Mouse (Mus musculus): ENCODE results near the gene Smpd2. TPM values are rescaled to one million over a fixed set of nuclear protein-coding genes. Genes with fewer than 3 reads are reported as not detected.

The Smpd2 gene
- polyA plus RNA-seq, 1 experiment from 2014 or later: 40.7 TPM

DNA sequence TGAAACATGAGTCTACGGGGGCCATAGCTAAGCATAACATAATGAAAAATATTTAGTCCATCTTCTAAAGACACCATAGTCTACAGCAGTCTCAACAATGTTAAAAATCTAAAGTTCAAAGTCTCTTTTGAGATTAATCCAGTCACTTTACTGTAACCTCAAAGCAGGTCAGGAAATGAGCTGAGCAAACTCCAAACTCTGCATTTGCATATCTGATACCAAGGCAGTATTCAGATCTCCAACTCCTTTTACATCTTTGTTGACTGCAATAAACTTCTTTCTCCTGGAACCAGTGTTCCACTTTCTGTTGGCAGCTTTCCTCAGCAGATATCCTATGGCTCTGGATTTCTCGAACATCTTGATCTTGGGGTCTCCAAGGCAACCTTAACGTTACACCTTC lies 19.5 kb downstream of the Smpd2 start:
- peaks cover 11% of the 10 kb centered on the region for H3K36me3 ChIP-seq (ENCODE audit: control insufficient read depth, insufficient read depth, low read length)
- WGBS: 93% methylated on average over 3 of the region's 3 CpGs
- peaks cover under 1% of the 10 kb centered on the region; the same call in 1 of the 2 replicates for H3K4me1 ChIP-seq (ENCODE audit: control insufficient read depth, insufficient read depth, low read length)
- ATAC-seq (no peak), DNase-seq (ENCODE audit: low spot score) (no peak)
- no peak overlapping the region for H3K4me3 ChIP-seq (ENCODE audit: low read depth, low read length)
- no peak overlapping the region for H3K27ac ChIP-seq (ENCODE audit: low read depth, low read length)
- no peak overlapping the region for H3K9ac ChIP-seq (ENCODE audit: low read length)
- H3K9me3 ChIP-seq (replicated peaks; ENCODE audit: control insufficient read depth, low read length): no peaks in the 10 kb centered on the region
- H3K4me2 ChIP-seq (ENCODE audit: low read length): no peak overlapping the region
- no peaks in the 10 kb centered on the region for H3K27me3 ChIP-seq (replicated peaks; ENCODE audit: control insufficient read depth, insufficient read depth, low read length)

DNA sequence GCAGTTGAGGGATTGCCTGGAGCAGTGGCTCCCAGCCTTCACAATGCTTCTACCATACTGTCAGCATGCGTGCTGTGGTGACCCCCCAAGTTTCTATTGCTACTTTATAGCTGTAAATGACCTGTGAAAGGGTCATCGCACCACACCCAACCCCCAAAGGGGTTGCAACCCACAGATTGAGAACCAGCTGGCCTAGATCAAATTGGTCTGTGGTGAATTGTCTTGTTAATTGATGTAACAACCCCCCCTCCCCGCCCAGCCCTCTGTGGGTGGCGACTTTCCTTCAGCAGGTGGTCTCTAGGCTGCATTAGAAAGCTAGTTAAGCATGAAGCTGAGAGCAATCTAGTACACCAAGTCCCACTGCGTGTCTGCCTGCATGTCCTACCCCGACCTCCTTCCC lies 22.8 kb downstream of the Smpd2 start:
- no peaks in the 10 kb centered on the region for H3K9me3 ChIP-seq (replicated peaks; ENCODE audit: control insufficient read depth, low read length)
- ATAC-seq: no peak
- WGBS: 29% methylated on average over 6 of the region's 6 CpGs

DNA sequence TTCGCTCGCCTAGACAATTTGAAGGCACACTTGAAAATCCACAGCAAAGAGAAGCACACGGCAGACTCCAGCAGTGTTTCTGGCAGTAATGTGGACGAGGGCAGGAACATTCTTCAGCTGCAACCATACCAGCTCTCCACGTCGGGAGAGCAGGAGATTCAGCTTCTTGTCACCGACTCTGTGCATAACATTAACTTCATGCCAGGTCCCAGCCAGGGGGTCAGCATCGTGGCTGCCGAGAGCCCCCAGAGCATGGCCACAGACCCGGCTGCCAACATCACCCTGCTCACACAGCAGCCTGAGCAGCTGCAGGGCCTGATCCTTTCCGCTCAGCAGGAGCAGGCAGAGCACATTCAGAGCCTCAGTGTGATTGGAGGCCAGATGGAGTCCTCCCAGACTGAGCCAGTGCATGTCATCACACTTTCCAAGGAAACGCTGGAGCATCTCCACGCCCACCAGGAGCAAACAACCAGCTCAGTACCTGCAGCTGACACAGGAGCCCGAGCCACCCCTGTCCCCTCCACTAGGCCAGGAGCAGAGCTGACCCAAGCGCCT lies 25.7 kb downstream of the Smpd2 start:
- WGBS: 50% methylated on average over 15 of the region's 15 CpGs
- DNase-seq (ENCODE audit: low spot score) (no peak), ATAC-seq (no peak)
- H3K4me2 ChIP-seq (ENCODE audit: low read length): no peak overlapping the region
- no peaks in the 10 kb centered on the region for H3K9me3 ChIP-seq (replicated peaks; ENCODE audit: control insufficient read depth, low read length)
- no peak overlapping the region for H3K4me3 ChIP-seq (ENCODE audit: low read depth, low read length)
- no peak overlapping the region for H3K9ac ChIP-seq (ENCODE audit: low read length)
- H3K36me3 ChIP-seq (ENCODE audit: control insufficient read depth, insufficient read depth, low read length): peaks cover 37% of the 10 kb centered on the region
- no peaks in the 10 kb centered on the region for H3K4me1 ChIP-seq (ENCODE audit: control insufficient read depth, insufficient read depth, low read length)
- H3K27ac ChIP-seq (ENCODE audit: low read depth, low read length): peak overlapping the region; percentile 27; the same call in 1 of the 2 replicates
- H3K27me3 ChIP-seq (replicated peaks; ENCODE audit: control insufficient read depth, insufficient read depth, low read length): no peaks in the 10 kb centered on the region

More for the DNA sequence above, 22.8 kb downstream of the Smpd2 start:
- no peak overlapping the region for H3K27ac ChIP-seq (ENCODE audit: low read depth, low read length)
- H3K9ac ChIP-seq (ENCODE audit: low read length): no peak overlapping the region
- H3K27me3 ChIP-seq (replicated peaks; ENCODE audit: control insufficient read depth, insufficient read depth, low read length): no peaks in the 10 kb centered on the region
- DNase-seq (ENCODE audit: low spot score): no peak
- H3K4me1 ChIP-seq (ENCODE audit: control insufficient read depth, insufficient read depth, low read length): no peaks in the 10 kb centered on the region
- peaks cover 29% of the 10 kb centered on the region for H3K36me3 ChIP-seq (ENCODE audit: control insufficient read depth, insufficient read depth, low read length)
- H3K4me3 ChIP-seq (ENCODE audit: low read depth, low read length): no peak overlapping the region
- no peak overlapping the region for H3K4me2 ChIP-seq (ENCODE audit: low read length)

DNA sequence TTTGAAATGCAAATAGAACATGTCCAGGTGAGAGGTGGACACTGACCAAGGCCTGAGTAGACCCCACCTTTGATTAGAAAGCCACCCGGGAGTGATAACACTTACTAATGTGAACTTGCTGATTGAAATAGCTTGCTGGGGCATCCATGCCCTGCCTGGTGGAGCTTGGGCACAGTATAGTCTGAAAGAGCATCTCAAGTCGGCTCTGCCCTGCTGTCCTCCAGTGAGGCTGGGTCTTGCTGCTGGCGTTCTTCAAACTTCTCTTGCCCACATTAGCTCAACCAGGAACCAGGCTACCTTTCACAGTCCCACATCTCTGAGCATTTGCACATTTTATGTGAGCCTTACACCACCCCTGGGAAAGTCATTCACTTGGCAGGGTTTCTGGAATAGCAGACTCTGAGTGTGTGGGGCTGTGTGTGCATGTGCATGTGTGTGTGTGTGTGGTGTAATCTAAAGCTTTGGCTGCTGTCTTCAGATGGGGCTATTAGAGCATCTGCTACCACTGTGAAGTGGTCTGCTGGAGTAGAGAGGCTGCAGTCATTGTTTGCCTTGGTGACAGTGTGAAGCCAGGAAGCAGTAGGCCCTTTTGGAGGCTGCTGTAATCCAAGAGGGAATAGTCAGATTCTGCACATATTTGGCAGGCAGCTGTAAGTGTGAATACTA lies 29.0 kb downstream of the Smpd2 start:
- no peak for ATAC-seq
- peak; percentile 14 for DNase-seq (ENCODE audit: low spot score)
- H3K9me3 ChIP-seq (replicated peaks; ENCODE audit: control insufficient read depth, low read length): no peaks in the 10 kb centered on the region
- no peak overlapping the region for H3K4me3 ChIP-seq (ENCODE audit: low read depth, low read length)
- no peaks in the 10 kb centered on the region for H3K27me3 ChIP-seq (replicated peaks; ENCODE audit: control insufficient read depth, insufficient read depth, low read length)
- no peak overlapping the region for H3K27ac ChIP-seq (ENCODE audit: low read depth, low read length)
- H3K4me2 ChIP-seq (ENCODE audit: low read length): no peak overlapping the region
- H3K4me1 ChIP-seq (ENCODE audit: control insufficient read depth, insufficient read depth, low read length): no peaks in the 10 kb centered on the region
- WGBS: 88% methylated on average over 3 of the region's 3 CpGs
- no peak overlapping the region for H3K9ac ChIP-seq (ENCODE audit: low read length)
- peaks cover 50% of the 10 kb centered on the region for H3K36me3 ChIP-seq (ENCODE audit: control insufficient read depth, insufficient read depth, low read length)

DNA sequence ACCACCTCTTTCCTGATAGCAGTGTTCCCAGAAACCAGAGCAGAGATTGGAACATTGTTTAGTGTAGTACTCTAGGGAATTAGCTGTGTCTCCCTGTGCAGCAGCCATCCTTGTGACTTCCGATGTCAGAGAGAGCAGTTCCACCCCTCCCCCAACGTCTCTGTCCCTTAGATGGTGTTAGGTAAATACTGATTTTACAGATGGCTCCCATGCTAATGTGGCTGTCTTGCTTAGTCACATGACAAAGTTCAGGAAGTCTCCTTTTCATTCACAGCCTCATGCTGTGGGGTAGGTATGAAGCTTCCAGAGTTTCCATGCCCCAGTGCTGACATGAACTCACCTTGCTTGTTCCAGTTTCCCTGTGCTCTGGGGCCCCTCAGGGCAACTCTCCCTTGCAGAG lies 29.7 kb downstream of the Smpd2 start:
- ATAC-seq: no peak
- Histone ChIP-seq H3K4me2 (ENCODE audit: low read length) (no peak overlapping the region), H3K9ac (ENCODE audit: low read length) (no peak overlapping the region), H3K9me3 (replicated peaks; ENCODE audit: control insufficient read depth, low read length) (no peaks in the 10 kb centered on the region), H3K36me3 (ENCODE audit: control insufficient read depth, insufficient read depth, low read length) (peaks cover 53% of the 10 kb centered on the region), H3K4me1 (ENCODE audit: control insufficient read depth, insufficient read depth, low read length) (no peaks in the 10 kb centered on the region), H3K27me3 (replicated peaks; ENCODE audit: control insufficient read depth, insufficient read depth, low read length) (no peaks in the 10 kb centered on the region), H3K4me3 (ENCODE audit: low read depth, low read length) (no peak overlapping the region), H3K27ac (ENCODE audit: low read depth, low read length) (no peak overlapping the region)
- peak; percentile 9 for DNase-seq (ENCODE audit: low spot score)
- WGBS: 42% methylated on average over 2 of the region's 2 CpGs

DNA sequence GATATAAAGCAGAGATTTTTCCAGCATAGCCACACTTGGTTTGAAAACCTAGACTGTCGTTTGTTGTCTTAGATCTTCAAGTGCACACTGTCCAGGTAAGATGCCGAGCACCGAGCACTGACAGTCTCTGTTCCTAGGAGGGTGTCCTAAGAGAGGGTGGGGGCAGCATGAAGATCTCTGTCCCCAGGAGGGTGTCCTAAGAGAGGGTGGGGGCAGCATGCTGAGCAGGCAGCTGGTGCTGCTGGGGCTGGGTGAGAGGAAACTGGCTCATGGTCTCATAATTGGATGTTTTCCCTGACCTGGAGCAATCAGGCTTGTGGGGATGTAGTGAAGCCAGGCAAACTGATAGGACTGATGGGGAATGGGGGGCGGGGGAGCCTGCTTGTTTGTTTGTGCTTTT lies 30.2 kb downstream of the Smpd2 start:
- Histone ChIP-seq H3K27me3 (replicated peaks; ENCODE audit: control insufficient read depth, insufficient read depth, low read length) (no peaks in the 10 kb centered on the region), H3K27ac (ENCODE audit: low read depth, low read length) (no peak overlapping the region), H3K9me3 (replicated peaks; ENCODE audit: control insufficient read depth, low read length) (no peaks in the 10 kb centered on the region), H3K9ac (ENCODE audit: low read length) (no peak overlapping the region), H3K4me2 (ENCODE audit: low read length) (no peak overlapping the region), H3K4me3 (ENCODE audit: low read depth, low read length) (no peak overlapping the region), H3K36me3 (ENCODE audit: control insufficient read depth, insufficient read depth, low read length) (peaks cover 54% of the 10 kb centered on the region), H3K4me1 (ENCODE audit: control insufficient read depth, insufficient read depth, low read length) (no peaks in the 10 kb centered on the region)
- 77% methylated on average over 4 of the region's 4 CpGs for WGBS
- ATAC-seq: no peak
- DNase-seq (ENCODE audit: low spot score): no peak

DNA sequence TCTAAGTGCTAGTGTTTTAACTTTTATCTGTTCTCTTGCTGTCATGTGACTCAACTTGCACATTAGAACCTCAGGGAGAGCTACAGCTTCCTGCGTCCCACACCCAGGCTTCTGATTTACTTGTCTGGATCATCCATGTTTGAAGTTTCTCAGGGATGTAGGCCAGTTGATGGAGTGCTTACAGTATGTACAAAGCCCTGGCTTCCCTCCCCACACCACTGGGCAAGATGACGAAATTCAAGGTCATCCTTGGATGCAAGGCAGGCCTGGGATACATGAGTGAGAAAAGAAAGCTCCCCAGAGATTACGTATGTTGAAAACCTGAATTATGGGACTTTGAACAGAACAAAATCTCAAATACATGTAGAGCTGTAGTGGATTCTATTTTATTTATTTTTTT lies 37.4 kb downstream of the Smpd2 start:
- DNase-seq (ENCODE audit: low spot score) (no peak), ATAC-seq (no peak)
- Histone ChIP-seq H3K36me3 (ENCODE audit: control insufficient read depth, insufficient read depth, low read length) (peaks cover 42% of the 10 kb centered on the region), H3K27me3 (replicated peaks; ENCODE audit: control insufficient read depth, insufficient read depth, low read length) (no peaks in the 10 kb centered on the region), H3K4me2 (ENCODE audit: low read length) (no peak overlapping the region), H3K4me1 (ENCODE audit: control insufficient read depth, insufficient read depth, low read length) (peaks cover 9% of the 10 kb centered on the region), H3K9ac (ENCODE audit: low read length) (no peak overlapping the region), H3K27ac (ENCODE audit: low read depth, low read length) (no peak overlapping the region), H3K9me3 (replicated peaks; ENCODE audit: control insufficient read depth, low read length) (no peaks in the 10 kb centered on the region), H3K4me3 (ENCODE audit: low read depth, low read length) (no peak overlapping the region)
- 90% methylated on average over 3 of the region's 3 CpGs for WGBS

DNA sequence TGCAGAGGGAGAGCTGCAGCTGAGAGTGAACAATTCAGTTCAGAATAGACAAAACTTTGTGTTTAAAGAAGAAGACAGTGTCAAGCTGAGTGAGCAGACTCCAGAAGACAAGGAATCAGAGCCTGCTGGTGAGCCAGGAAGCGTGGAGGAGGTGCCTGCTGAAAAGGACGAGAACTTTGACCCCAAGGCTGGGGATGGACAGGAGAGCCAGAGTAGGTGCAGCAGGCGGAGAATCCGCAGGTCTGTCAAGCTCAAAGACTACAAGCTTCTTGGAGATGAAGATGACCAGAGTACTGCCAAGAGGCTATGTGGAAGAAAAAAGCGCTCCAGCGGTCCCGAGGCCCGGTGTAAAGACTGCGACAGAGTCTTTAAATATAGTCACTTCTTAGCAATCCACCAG lies 38.5 kb downstream of the Smpd2 start:
- Histone ChIP-seq H3K4me2 (ENCODE audit: low read length) (no peak overlapping the region), H3K4me1 (ENCODE audit: control insufficient read depth, insufficient read depth, low read length) (peaks cover 9% of the 10 kb centered on the region), H3K4me3 (ENCODE audit: low read depth, low read length) (no peak overlapping the region), H3K36me3 (ENCODE audit: control insufficient read depth, insufficient read depth, low read length) (peaks cover 40% of the 10 kb centered on the region), H3K27ac (ENCODE audit: low read depth, low read length) (no peak overlapping the region), H3K27me3 (replicated peaks; ENCODE audit: control insufficient read depth, insufficient read depth, low read length) (no peaks in the 10 kb centered on the region), H3K9me3 (replicated peaks; ENCODE audit: control insufficient read depth, low read length) (no peaks in the 10 kb centered on the region), H3K9ac (ENCODE audit: low read length) (no peak overlapping the region)
- no peak for ATAC-seq
- 96% methylated on average over 9 of the region's 9 CpGs for WGBS
- no peak for DNase-seq (ENCODE audit: low spot score)

DNA sequence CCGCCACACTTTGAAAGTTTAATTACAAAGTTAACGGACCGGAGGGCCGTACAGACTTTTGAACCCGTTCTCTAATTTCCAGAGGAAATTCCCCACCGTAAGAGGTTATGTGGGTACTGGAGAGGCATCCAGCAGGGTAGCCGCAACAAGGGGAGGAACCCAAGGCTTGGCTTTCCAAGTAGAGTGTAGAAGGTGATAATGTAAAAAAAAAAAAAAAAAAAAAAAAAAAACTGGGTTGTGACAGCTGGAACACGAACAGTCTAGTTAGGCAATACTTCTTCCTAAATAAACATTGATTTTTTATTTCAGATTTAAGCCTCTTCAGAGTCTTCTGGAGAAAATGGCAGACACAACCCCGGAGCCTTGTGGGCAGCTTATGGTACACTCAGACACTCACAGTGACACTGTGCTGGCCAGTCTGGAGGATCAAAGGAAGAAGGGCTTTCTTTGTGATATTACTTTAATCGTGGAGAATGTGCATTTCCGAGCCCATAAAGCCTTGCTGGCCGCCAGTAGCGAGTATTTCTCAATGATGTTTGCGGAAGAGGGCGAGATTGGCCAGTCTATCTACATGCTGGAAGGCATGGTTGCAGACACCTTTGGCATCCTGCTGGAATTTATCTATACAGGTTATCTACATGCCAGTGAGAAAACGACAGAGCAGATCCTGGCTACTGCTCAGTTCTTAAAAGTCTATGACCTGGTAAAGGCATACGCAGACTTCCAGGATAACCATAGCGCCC lies 39.2 kb downstream of the Smpd2 start:
- Histone ChIP-seq H3K36me3 (ENCODE audit: control insufficient read depth, insufficient read depth, low read length) (peaks cover 33% of the 10 kb centered on the region), H3K4me1 (ENCODE audit: control insufficient read depth, insufficient read depth, low read length) (peaks cover 9% of the 10 kb centered on the region), H3K27ac (ENCODE audit: low read depth, low read length) (no peak overlapping the region), H3K4me3 (ENCODE audit: low read depth, low read length) (peak overlapping the region; percentile 93), H3K9me3 (replicated peaks; ENCODE audit: control insufficient read depth, low read length) (no peaks in the 10 kb centered on the region), H3K9ac (ENCODE audit: low read length) (peak overlapping the region; percentile 81), H3K4me2 (ENCODE audit: low read length) (peak overlapping the region; percentile 59), H3K27me3 (replicated peaks; ENCODE audit: control insufficient read depth, insufficient read depth, low read length) (no peaks in the 10 kb centered on the region)
- peak; percentile 1; the same call in 1 of the 2 replicates for ATAC-seq
- no peak for DNase-seq (ENCODE audit: low spot score)
- 56% methylated on average over 18 of the region's 18 CpGs for WGBS
